Mouse (Mus musculus) mesoderm, embryonic 11.5 days (tissue): ENCODE measurements around the gene Cbll1.

Experiments used
- DNase-seq: peaks from one replicate; pipeline ENCODE4 v3.0.0-alpha.2; 2012; ENCODE audit warnings: low read depth, low spot score

Gene Cbll1

GRCm38 (mm10) chr12:31499314-31500131, at the start of gene Cbll1:
Gene Cbll1, minus strand, starts transcription at chr12:31499616.
- DNase-seq = peak; percentile 94

- no peak for DNase-seq
Measured at GRCm38 (mm10) chr12:31546061-31546460, 46.6 kb upstream of the Cbll1 start.

GRCm38 (mm10) chr12:31545219-31545618, 45.8 kb upstream of the Cbll1 start:
- DNase-seq = no peak

- DNase-seq = no peak
Measured at GRCm38 (mm10) chr12:31541541-31541940, 42.1 kb upstream of the Cbll1 start.

- no peak for DNase-seq
Measured at GRCm38 (mm10) chr12:31539783-31540182, 40.4 kb upstream of the Cbll1 start.

GRCm38 (mm10) chr12:31537515-31538230, 38.3 kb upstream of the Cbll1 start:
- no peak for DNase-seq

- DNase-seq = no peak
Measured at GRCm38 (mm10) chr12:31534060-31534843, 34.8 kb upstream of the Cbll1 start.

- DNase-seq = peak; percentile 12
Measured at GRCm38 (mm10) chr12:31533218-31533908, 33.9 kb upstream of the Cbll1 start.

- DNase-seq = no peak
Measured at GRCm38 (mm10) chr12:31532054-31532453, 32.6 kb upstream of the Cbll1 start.

GRCm38 (mm10) chr12:31527407-31527806, 28.0 kb upstream of the Cbll1 start:
- DNase-seq = no peak

GRCm38 (mm10) chr12:31521371-31521770, 22.0 kb upstream of the Cbll1 start:
- no peak for DNase-seq

GRCm38 (mm10) chr12:31520119-31520518, 20.7 kb upstream of the Cbll1 start:
- no peak for DNase-seq

- no peak for DNase-seq
Measured at GRCm38 (mm10) chr12:31513724-31514503, 14.5 kb upstream of the Cbll1 start.

- DNase-seq = no peak
Measured at GRCm38 (mm10) chr12:31512634-31513411, 13.4 kb upstream of the Cbll1 start.

GRCm38 (mm10) chr12:31511218-31511617, 11.8 kb upstream of the Cbll1 start:
- no peak for DNase-seq

- no peak for DNase-seq
Measured at GRCm38 (mm10) chr12:31508496-31508895, 9.1 kb upstream of the Cbll1 start.

- DNase-seq = peak; percentile 31
Measured at GRCm38 (mm10) chr12:31507718-31508364, 8.4 kb upstream of the Cbll1 start.

GRCm38 (mm10) chr12:31503211-31503610, 3.8 kb upstream of the Cbll1 start:
- DNase-seq = no peak

GRCm38 (mm10) chr12:31501266-31501665, 1.9 kb upstream of the Cbll1 start:
- no peak for DNase-seq
